Mouse (Mus musculus) testis, adult 2 months (tissue): ENCODE results near the gene Accs. TPM values are rescaled to one million over a fixed set of nuclear protein-coding genes. Genes with fewer than 3 reads are reported as not detected.
A peak's percentile ranks its signal among the peaks of the same experiment; 100 is the strongest.

Source experiments
- H3K27ac ChIP-seq: fragments of 200-500 bp; 2 replicates; pipeline ENCODE4 v1.5.1; 2012; ENCODE audit warnings: low read depth, low read length; ENCODE audit not compliant: control insufficient read depth, insufficient read depth
- H3K27me3 ChIP-seq: fragments of 200-500 bp; 2 replicates; pipeline ENCODE4 v1.6.1; 2012; ENCODE audit warnings: mild to moderate bottlenecking, low read length, moderate library complexity; ENCODE audit not compliant: control insufficient read depth, insufficient read depth
- H3K36me3 ChIP-seq: fragments of 200-500 bp; 2 replicates; pipeline ENCODE4 v1.6.1; 2012; ENCODE audit warnings: mild to moderate bottlenecking, low read length; ENCODE audit not compliant: control insufficient read depth, insufficient read depth
- H3K4me1 ChIP-seq: fragments of 200-500 bp; 2 replicates; pipeline ENCODE4 v1.6.1; 2012; ENCODE audit warnings: low read length; ENCODE audit not compliant: control insufficient read depth, insufficient read depth
- H3K4me3 ChIP-seq: fragments of 200-500 bp; 2 replicates; pipeline ENCODE4 v1.5.1; 2012; ENCODE audit warnings: low read depth, mild to moderate bottlenecking, low read length, moderate library complexity, mixed read lengths; ENCODE audit not compliant: control insufficient read depth
- CTCF ChIP-seq: fragments of 200-500 bp; IDR thresholded peaks from 2 replicates; pipeline ENCODE4 v1.5.1; 2012; ENCODE audit warnings: low read depth, mild to moderate bottlenecking, inconsistent platforms, low read length, moderate library complexity; ENCODE audit not compliant: control insufficient read depth, insufficient read depth, insufficient replicate concordance
- POLR2A ChIP-seq: fragments of 200-500 bp; IDR thresholded peaks from 2 replicates; pipeline ENCODE4 v1.6.1; 2012; ENCODE audit warnings: low read depth, mild to moderate bottlenecking, inconsistent platforms, low read length, moderate library complexity; ENCODE audit not compliant: control insufficient read depth
- polyA plus RNA-seq: library from polyadenylated mRNA; depleted of rRNA; stranded (reverse); fragments of >200 nt; gene quantifications from 2 replicates; pipeline ENCODE4 v1.2.3, GENCODE M21; 2012

The Accs gene
- polyA plus RNA-seq, 1 experiment = 2.6 TPM

DNA sequence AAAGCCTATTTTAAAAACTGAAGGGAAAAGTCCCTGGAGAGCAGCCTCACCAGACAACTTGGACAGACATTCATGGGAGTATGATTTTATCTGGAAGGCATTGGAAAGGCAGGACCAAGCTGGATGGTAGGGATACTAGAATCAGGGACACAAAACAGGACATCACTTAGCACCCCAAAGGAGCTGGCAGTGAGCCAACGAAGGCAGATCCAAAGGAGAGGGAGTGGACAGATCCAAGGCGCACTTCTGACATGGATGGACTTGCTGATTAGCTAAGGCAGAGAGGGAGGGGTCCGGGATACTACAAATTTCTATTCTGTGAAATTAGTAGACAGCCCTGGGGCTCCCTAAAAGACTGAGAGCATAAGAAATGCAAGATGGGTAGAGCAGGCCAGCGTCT is 44.2 kb downstream of the Accs start:
- Histone ChIP-seq H3K27ac (no peak overlapping the region), H3K4me1 (no peaks in the 10 kb centered on the region), H3K27me3 (no peaks in the 10 kb centered on the region), H3K4me3 (no peak overlapping the region), H3K36me3 (no peaks in the 10 kb centered on the region)
- TF ChIP-seq POLR2A = no peak
- no peak for TF ChIP-seq CTCF

DNA sequence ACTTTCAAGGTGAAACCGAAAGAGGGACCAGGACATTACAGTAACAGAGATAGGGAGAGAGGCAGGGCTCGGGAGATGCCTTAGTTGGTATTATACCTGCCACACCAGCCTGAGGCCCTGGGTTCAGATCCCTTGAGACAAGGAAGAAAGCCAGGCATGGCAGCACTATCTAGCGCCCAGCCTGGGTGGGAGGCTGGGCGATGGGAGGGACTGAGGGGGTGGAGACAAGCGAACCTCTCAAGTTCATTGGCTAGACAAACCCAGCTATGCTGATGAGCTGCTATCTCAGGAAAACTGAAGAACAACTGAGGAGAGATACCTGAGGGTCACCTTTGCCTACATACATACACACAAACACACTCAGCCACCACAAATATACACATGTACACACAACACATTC is 44.7 kb downstream of the Accs start:
- Histone ChIP-seq H3K36me3 (no peaks in the 10 kb centered on the region), H3K27me3 (no peaks in the 10 kb centered on the region), H3K27ac (no peak overlapping the region), H3K4me1 (no peaks in the 10 kb centered on the region), H3K4me3 (no peak overlapping the region)
- TF ChIP-seq CTCF = no peak
- no peak for TF ChIP-seq POLR2A

DNA sequence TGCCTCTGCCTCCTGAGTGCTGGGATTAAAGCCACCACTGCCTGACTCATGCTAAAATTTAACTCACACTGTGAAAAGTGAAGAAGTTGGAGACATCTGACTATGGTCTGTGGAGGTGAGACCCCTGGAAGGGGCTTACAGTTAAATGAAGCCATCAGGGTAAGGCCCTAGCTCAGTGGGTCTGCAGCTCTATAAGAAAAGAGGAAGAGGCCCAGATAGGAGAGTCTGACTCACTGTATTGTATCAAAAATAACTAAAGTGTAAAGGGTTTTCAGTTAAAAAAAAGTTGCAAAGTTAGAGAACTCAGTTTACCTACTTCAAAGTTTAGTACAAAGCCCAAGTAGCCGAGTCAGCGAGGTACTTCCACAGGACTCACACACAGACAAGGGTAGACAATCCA is 46.8 kb downstream of the Accs start:
- no peak overlapping the region for H3K27ac ChIP-seq
- TF ChIP-seq POLR2A (no peak), CTCF (no peak)
- no peaks in the 10 kb centered on the region for H3K27me3 ChIP-seq
- no peaks in the 10 kb centered on the region for H3K36me3 ChIP-seq
- H3K4me1 ChIP-seq = no peaks in the 10 kb centered on the region
- H3K4me3 ChIP-seq = no peak overlapping the region

DNA sequence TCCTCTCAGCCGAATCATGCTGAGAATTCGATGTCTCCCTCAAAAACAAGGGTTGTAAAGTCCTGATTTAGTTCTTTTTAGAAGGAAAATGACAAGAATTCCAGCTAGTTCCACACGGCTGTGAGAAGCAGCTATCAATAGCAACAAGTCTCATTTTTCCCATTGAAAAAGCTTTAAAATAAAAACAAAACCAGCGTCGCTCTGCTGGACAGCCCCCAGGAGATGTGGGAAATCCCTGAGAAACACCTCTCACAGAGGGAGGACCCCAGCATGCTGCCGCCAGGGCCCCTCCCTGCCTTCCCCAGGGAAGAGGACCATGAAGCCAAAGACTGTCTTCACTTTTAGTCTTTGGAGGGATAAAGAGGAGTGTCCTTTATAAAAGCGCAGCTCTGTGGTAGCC is 48.6 kb downstream of the Accs start:
- no peaks in the 10 kb centered on the region for H3K36me3 ChIP-seq
- no peaks in the 10 kb centered on the region for H3K27me3 ChIP-seq
- no peaks in the 10 kb centered on the region for H3K4me1 ChIP-seq
- no peak overlapping the region for H3K27ac ChIP-seq
- no peak for TF ChIP-seq POLR2A
- TF ChIP-seq CTCF = no peak
- H3K4me3 ChIP-seq = no peak overlapping the region

DNA sequence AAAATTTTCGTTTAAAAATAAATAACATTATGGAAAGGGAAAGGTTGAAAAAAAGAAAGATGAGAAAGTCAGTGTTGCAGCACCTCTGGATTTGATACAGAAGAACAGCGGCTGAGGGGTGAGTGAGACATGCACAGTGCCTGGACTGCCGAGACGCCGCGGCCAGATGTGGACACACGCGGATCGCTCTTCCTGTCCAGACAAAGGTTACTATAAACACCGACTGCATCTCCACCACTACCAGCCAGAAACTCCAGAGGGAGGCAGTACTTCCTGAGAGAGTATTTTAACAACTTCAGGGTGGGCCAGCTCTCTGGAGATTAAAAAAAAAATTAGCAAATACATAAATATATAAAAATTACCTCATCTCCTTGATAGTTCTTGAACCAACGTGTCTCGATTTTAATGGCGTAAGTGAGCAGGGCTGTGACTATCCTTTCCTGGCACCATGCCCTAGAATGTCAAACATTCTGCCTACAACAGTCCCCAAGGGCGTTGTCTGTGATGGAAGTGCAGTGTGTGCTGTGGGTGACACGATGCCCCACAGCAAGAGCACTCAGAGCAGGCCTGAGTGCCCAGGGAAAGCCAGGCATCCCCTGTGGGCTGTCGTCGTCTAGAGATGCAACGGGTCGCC is 52.5 kb downstream of the Accs start:
- H3K4me3 ChIP-seq = no peak overlapping the region
- no peaks in the 10 kb centered on the region for H3K4me1 ChIP-seq
- no peaks in the 10 kb centered on the region for H3K27me3 ChIP-seq
- TF ChIP-seq CTCF (no peak), POLR2A (no peak)
- H3K36me3 ChIP-seq = no peaks in the 10 kb centered on the region
- no peak overlapping the region for H3K27ac ChIP-seq

DNA sequence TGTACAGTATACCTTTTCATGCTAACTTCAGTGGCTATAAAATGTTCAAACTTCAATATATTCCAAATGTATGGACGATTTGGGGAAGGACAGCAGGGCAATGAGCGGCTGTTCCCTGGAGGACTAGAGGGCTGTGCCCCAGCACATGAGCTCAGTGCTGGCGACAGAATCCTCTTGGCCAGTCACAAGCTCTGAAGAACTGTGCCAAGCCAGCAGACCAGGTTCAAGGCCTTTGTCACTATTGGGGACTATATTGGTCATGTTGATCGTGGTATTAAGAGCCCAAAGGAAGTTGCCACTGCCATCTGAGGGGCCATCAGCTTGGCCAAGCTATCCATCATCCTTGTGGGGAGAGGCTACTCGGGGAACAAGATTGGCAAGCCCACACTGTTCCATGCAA is 55.4 kb downstream of the Accs start:
- H3K4me1 ChIP-seq = peaks cover 3% of the 10 kb centered on the region
- H3K4me3 ChIP-seq = no peak overlapping the region
- TF ChIP-seq CTCF = no peak
- no peak for TF ChIP-seq POLR2A
- H3K36me3 ChIP-seq = no peaks in the 10 kb centered on the region
- no peaks in the 10 kb centered on the region for H3K27me3 ChIP-seq
- no peak overlapping the region for H3K27ac ChIP-seq

DNA sequence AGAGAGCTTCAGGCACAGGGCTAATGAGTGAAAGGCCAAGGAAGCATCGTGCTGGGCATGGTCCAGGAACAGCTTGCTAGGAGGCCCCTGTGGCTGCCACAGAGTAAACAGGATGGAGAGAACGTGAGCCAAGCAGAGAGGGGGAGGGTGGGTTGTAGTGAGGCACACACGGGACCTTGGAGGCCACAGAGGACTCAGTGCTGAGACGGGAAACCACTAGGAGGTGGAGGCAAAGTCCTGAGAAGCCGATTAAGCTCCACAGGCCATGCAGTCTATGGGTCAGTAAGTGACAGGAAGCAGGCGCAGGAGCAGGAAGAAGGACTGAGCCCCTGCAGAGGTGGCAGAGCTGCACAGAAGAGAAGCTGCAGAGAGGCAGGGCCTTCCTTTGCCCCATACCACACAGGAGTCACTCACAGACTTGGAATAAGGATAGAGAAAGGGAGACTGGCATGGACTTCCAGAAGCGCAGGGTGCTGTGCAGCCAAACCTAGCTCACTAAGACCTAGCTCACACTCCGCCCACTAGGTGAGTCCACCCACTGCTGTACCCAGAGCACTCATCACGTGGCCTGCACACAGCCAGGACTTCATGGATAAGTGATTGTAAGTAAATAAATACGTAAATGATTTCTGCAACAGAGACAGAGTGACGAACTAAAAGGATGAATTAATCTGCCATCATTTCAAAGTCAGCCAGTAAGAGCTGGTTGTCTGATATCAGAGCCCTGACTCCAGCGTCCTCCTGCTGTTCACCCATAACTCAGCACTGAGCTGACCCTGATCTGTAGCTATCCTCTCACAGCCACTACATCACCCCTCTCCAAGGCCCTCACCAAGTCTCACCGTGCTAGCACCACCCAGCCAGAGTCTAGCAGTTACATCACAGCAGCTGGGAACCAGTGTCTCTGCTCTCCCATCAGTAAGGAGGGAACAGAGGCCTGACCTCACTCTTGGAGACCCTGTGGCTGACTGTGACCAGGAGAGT is 57.9 kb downstream of the Accs start:
- no peak overlapping the region for H3K4me3 ChIP-seq
- H3K27ac ChIP-seq = peak overlapping the region; percentile 38; the same call in 1 of the 2 replicates
- H3K27me3 ChIP-seq = no peaks in the 10 kb centered on the region
- H3K4me1 ChIP-seq = peaks cover 3% of the 10 kb centered on the region
- TF ChIP-seq CTCF (no peak), POLR2A (no peak)
- no peaks in the 10 kb centered on the region for H3K36me3 ChIP-seq
